Mouse (Mus musculus): ENCODE results near the gene Glrx2. TPM values are rescaled to one million over a fixed set of nuclear protein-coding genes. Genes with fewer than 3 reads are reported as not detected.
"Not testable (repeated sequence)": the region's sequence is repeated elsewhere in the genome, so short reads cannot be mapped to it uniquely, and the experiment has no call there.

The Glrx2 gene
- polyA plus RNA-seq (2021) = 52.8 TPM

GRCm38 (mm10) chr1:143716038-143716437, at the start of gene Glrx2:
TSS of gene Glrx2 (plus strand) at chr1:143716338.
- H3K27me3 ChIP-seq; POLR2A ChIA-PET; CTCF ChIA-PET; ATAC-seq; DNase-seq (ENCODE audit: low read depth, low spot score); in situ Hi-C loops (cut with MboI; ENCODE audit: low pct_unique_long_range_greater_than_20kb): not testable (repeated sequence)

GRCm38 (mm10) chr1:143675734-143676361, 40.3 kb upstream of the Glrx2 start:
- ATAC-seq = no peak
- DNase-seq (ENCODE audit: low read depth, low spot score) = no peak
- peak; percentile 34 for TF ChIP-seq CTCF (IDR thresholded peaks at IDR 0.05)
- in situ Hi-C loops (cut with MboI; ENCODE audit: low pct_unique_long_range_greater_than_20kb) = no loop called here
- CTCF ChIA-PET = no interaction called here
- POLR2A ChIA-PET = no interaction called here
- no peaks in the 10 kb centered on the region for H3K27me3 ChIP-seq

DNA sequence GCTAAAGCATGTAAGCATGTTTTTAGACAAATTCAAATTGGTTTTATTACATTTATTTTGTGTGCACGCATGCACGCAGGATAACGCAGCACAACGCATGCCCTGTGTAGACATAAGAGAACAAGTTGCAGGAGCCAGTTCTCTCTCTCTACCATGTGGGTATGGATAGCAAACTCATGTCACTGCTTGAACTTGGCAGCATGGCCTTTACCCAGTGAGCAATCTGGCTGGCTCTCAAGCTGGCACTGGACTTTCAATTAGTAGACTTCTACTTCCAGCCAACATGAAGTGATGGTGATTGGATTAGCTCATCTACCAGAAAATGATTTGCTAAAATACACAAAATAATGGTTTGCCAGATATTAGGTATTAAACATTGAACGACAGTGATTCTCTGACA, 35.0 kb upstream of the Glrx2 start:
- in situ Hi-C loops (cut with MboI; ENCODE audit: low pct_unique_long_range_greater_than_20kb) = no loop called here
- H3K27me3 ChIP-seq = no peaks in the 10 kb centered on the region
- CTCF ChIA-PET = interaction anchor here (1.3 to 2.9 kb wide), 2 partner anchors 8 to 21 kb away, joined by 3 to 10 read pairs; no protein-coding TSS in a partner anchor
- no peak for TF ChIP-seq CTCF (IDR thresholded peaks at IDR 0.05)
- DNase-seq (ENCODE audit: low read depth, low spot score) (no peak), ATAC-seq (no peak)
- POLR2A ChIA-PET = no interaction called here

DNA sequence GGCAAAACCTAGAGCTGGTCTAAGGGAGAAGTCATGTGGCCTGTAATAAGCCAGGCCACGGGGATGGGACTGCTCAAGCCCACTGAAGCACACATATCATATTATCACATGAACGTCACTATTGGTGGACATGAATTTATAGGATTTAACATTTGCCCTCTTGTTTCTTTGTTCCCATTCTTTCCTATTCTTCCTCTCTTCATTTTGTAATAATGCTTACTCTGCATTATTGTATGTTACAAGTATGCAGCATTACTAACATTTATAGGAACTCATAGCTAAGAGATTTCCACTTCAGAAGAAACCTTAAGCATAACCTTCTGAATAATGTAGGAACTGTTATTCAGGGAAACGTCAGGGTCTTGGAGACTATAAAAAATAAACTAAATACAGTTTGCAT, 31.3 kb upstream of the Glrx2 start:
- POLR2A ChIA-PET = no interaction called here
- H3K27me3 ChIP-seq = no peaks in the 10 kb centered on the region
- TF ChIP-seq CTCF (IDR thresholded peaks at IDR 0.05) = no peak
- ATAC-seq (no peak), DNase-seq (ENCODE audit: low read depth, low spot score) (no peak)
- in situ Hi-C loops (cut with MboI; ENCODE audit: low pct_unique_long_range_greater_than_20kb) = no loop called here
- CTCF ChIA-PET = interaction anchor here (1.2 kb wide), 1 partner anchor 13 kb away, joined by 3 read pairs; no protein-coding TSS in a partner anchor

DNA sequence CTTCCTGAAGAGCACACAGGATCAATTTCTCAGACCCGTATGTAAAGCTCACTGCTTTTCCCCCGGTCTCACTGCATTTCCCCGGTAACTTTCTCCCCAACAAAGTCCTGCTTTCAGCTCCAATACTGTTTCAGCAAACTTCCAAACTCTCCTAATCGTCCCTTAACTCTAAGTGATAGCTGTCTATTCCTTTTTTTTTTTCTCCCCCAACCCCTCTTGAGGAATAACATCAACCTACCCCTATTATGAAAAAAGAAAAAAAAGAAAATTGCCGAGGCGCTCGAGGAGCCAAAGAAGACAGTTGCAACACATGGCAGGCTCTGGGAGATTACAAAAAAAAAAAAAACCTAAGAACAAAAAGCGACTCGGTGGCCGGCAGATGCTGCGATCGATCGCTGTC, 14.4 kb upstream of the Glrx2 start:
- ChIA-PET CTCF (interaction anchor here (0.7 kb wide), 1 partner anchor 29 kb away, joined by 3 read pairs; no protein-coding TSS in a partner anchor), POLR2A (interaction anchor here (0.6 to 1.0 kb wide), 4 partner anchors 10 to 79 kb away, joined by 3 to 7 read pairs (median 5); no protein-coding TSS in a partner anchor)
- DNase-seq (ENCODE audit: low read depth, low spot score) (no peak), ATAC-seq (peak; percentile 1)
- peaks cover 6% of the 10 kb centered on the region for H3K27me3 ChIP-seq
- no peak for TF ChIP-seq CTCF (IDR thresholded peaks at IDR 0.05)
- in situ Hi-C loops (cut with MboI; ENCODE audit: low pct_unique_long_range_greater_than_20kb) = loop anchor here (5.0 kb wide), 1 partner anchor 36 kb away; no protein-coding TSS in a partner anchor

- POLR2A ChIA-PET = interaction anchor here (0.6 kb wide), 2 partner anchors 10 to 13 kb away, joined by 4 to 7 read pairs; no protein-coding TSS in a partner anchor
- in situ Hi-C loops (cut with MboI; ENCODE audit: low pct_unique_long_range_greater_than_20kb) = loop anchor here (5.0 kb wide), 1 partner anchor 35 kb away; no protein-coding TSS in a partner anchor
Observed at GRCm38 (mm10) chr1:143702141-143702740, 13.9 kb upstream of the Glrx2 start.

GRCm38 (mm10) chr1:143702741-143703262, 13.3 kb upstream of the Glrx2 start, which contains the start of gene Cdc73:
TSS of gene Cdc73 (minus strand) at chr1:143702893.
- in situ Hi-C loops (cut with MboI; ENCODE audit: low pct_unique_long_range_greater_than_20kb) = loop anchor here (5.0 kb wide), 1 partner anchor 34 kb away; no protein-coding TSS in a partner anchor
- ChIA-PET CTCF (interaction anchor here (0.6 to 0.9 kb wide), 2 partner anchors 15 to 30 kb away, joined by 3 read pairs; no protein-coding TSS in a partner anchor), POLR2A (interaction anchor here (0.7 kb wide), 1 partner anchor 66 kb away, joined by 3 read pairs; no protein-coding TSS in a partner anchor)
- peaks cover 6% of the 10 kb centered on the region for H3K27me3 ChIP-seq
- TF ChIP-seq CTCF (IDR thresholded peaks at IDR 0.05) = peak; percentile 92
- ATAC-seq = peak; percentile 93
- peak; percentile 27 for DNase-seq (ENCODE audit: low read depth, low spot score)

More at GRCm38 (mm10) chr1:143702141-143702740, 13.9 kb upstream of the Glrx2 start:
- CTCF ChIA-PET = no interaction called here
- no peak for TF ChIP-seq CTCF (IDR thresholded peaks at IDR 0.05)
- H3K27me3 ChIP-seq = peaks cover 6% of the 10 kb centered on the region
- ATAC-seq = peak; percentile 67
- DNase-seq (ENCODE audit: low read depth, low spot score) = peak; percentile 13

- in situ Hi-C loops (cut with MboI; ENCODE audit: low pct_unique_long_range_greater_than_20kb) = no loop called here
- ChIA-PET POLR2A (no interaction called here), CTCF (interaction anchor here (1.8 kb wide), 1 partner anchor 26 kb away, joined by 5 read pairs; no protein-coding TSS in a partner anchor)
- ATAC-seq = no peak
- TF ChIP-seq CTCF (IDR thresholded peaks at IDR 0.05) = no peak
- peaks cover 6% of the 10 kb centered on the region for H3K27me3 ChIP-seq
- no peak for DNase-seq (ENCODE audit: low read depth, low spot score)
Observed at GRCm38 (mm10) chr1:143707006-143707405, 9.1 kb upstream of the Glrx2 start.

- in situ Hi-C loops (cut with MboI; ENCODE audit: low pct_unique_long_range_greater_than_20kb) = no loop called here
- peaks cover 6% of the 10 kb centered on the region for H3K27me3 ChIP-seq
- DNase-seq (ENCODE audit: low read depth, low spot score) (no peak), ATAC-seq (no peak)
- TF ChIP-seq CTCF (IDR thresholded peaks at IDR 0.05) = no peak
- CTCF ChIA-PET = interaction anchor here (1.1 kb wide), 1 partner anchor 10 kb away, joined by 5 read pairs; no protein-coding TSS in a partner anchor
- POLR2A ChIA-PET = interaction anchor here (0.6 kb wide), 1 partner anchor 231 kb away, joined by 3 read pairs; no protein-coding TSS in a partner anchor
Observed at GRCm38 (mm10) chr1:143708361-143708760, 7.8 kb upstream of the Glrx2 start.

- CTCF ChIA-PET = no interaction called here
- ATAC-seq (no peak), DNase-seq (ENCODE audit: low read depth, low spot score) (no peak)
- POLR2A ChIA-PET = no interaction called here
- no peaks in the 10 kb centered on the region for H3K27me3 ChIP-seq
- in situ Hi-C loops (cut with MboI; ENCODE audit: low pct_unique_long_range_greater_than_20kb) = no loop called here
- no peak for TF ChIP-seq CTCF (IDR thresholded peaks at IDR 0.05)
Observed at GRCm38 (mm10) chr1:143709966-143710626, 6.0 kb upstream of the Glrx2 start.
